Mouse (Mus musculus) midbrain, postnatal 0 days (tissue): Measurements from ENCODE around the gene Etnppl. TPM values are rescaled to one million over a fixed set of nuclear protein-coding genes. Genes with fewer than 3 reads are reported as not detected.

Experiments used
- ATAC-seq: fragments of 200-750 bp; cut with Nextera tagmentation; 2 replicates; pipeline ENCODE4 v1.8.0; 2017; ENCODE audit warnings: moderate number of reproducible peaks, mild to moderate bottlenecking, moderate TSS enrichment, moderate library complexity; ENCODE audit not compliant: low FRiP score
- DNase-seq: peaks from one replicate; pipeline ENCODE4 v3.0.0-alpha.2; 2015; ENCODE audit warnings: low spot score
- H3K27ac ChIP-seq: fragments of 300-500 bp; sonication (generic); 2 replicates; pipeline ENCODE4 v1.5.1; 2014; ENCODE audit warnings: low read depth, mild to moderate bottlenecking, low read length, mixed read lengths
- H3K27me3 ChIP-seq: fragments of 300-500 bp; sonication (generic); 2 replicates; pipeline ENCODE4 v1.6.1; 2014; ENCODE audit warnings: low read length, control low read depth, mixed read lengths; ENCODE audit not compliant: insufficient read depth
- H3K36me3 ChIP-seq: fragments of 300-500 bp; sonication (generic); 2 replicates; pipeline ENCODE4 v1.6.1; 2014; ENCODE audit warnings: low read length, control low read depth, mixed read lengths; ENCODE audit not compliant: insufficient read depth
- H3K4me1 ChIP-seq: fragments of 300-500 bp; sonication (generic); 2 replicates; pipeline ENCODE4 v1.6.1; 2014; ENCODE audit warnings: mild to moderate bottlenecking, control low read depth, antibody characterized with exemption, low read length, mixed read lengths; ENCODE audit not compliant: insufficient read depth
- H3K4me2 ChIP-seq: fragments of 300-500 bp; sonication (generic); 2 replicates; pipeline ENCODE4 v1.6.1; 2014; ENCODE audit warnings: low read depth, mild to moderate bottlenecking, low read length, mixed read lengths; ENCODE audit not compliant: poor library complexity, severe bottlenecking
- H3K4me3 ChIP-seq: fragments of 300-500 bp; sonication (generic); 2 replicates; pipeline ENCODE4 v1.5.1; 2014; ENCODE audit warnings: low read depth, mild to moderate bottlenecking, low read length, moderate library complexity
- H3K9ac ChIP-seq: fragments of 300-500 bp; sonication (generic); replicated peaks from 2 replicates; pipeline ENCODE4 v1.6.1; 2014; ENCODE audit warnings: mild to moderate bottlenecking, low read length, moderate library complexity, mixed read lengths; ENCODE audit not compliant: poor library complexity, severe bottlenecking
- H3K9me3 ChIP-seq: fragments of 300-500 bp; sonication (generic); 2 replicates; pipeline ENCODE4 v1.6.1; 2016; ENCODE audit warnings: low read length, control low read depth
- CTCF ChIP-seq: IDR thresholded peaks from 2 replicates; pipeline ENCODE4 v1.5.1; 2016; ENCODE audit warnings: antibody characterized with exemption, mild to moderate bottlenecking
- WGBS: fragments of 180-500 bp; shearing (Covaris S2); extraction: QIAGEN DNeasy Blood & Tissue Kit; methylation state at CpG from one replicate; pipeline ENCODE4 v1.1.7; 2014; 5-methylcytosine and 5-hydroxymethylcytosine counted together
- polyA plus RNA-seq: library from polyadenylated mRNA; unstranded; fragments of >200 nt; fragmentation: Nextera tagmentation; extraction: Ambion mirVana; gene quantifications from 2 replicates; pipeline ENCODE4 v1.2.1, GENCODE M21; 2015
- total RNA-seq: library from RNA; depleted of rRNA; stranded (reverse); fragments of >200 nt; gene quantifications from 2 replicates; pipeline ENCODE4 v1.2.3, GENCODE M21; 2014; rRNA removed

Gene Etnppl
- total and polyA plus RNA-seq, 2 experiments from 2014 or later, result 0.11 TPM; not detected in 1

GRCm38 (mm10) chr3:130682183-130682582 lies 64.9 kb downstream of the Etnppl start:
- no peak for TF ChIP-seq CTCF
- no peaks in the 10 kb centered on the region for H3K9me3 ChIP-seq
- H3K36me3 ChIP-seq, result no peaks in the 10 kb centered on the region
- H3K9ac ChIP-seq, result no peak overlapping the region
- no peak overlapping the region for H3K27ac ChIP-seq
- WGBS, result 76% methylated on average over 9 of the region's 9 CpGs
- 0 out of 2 replicates have a peak, but pooled peaks cover 3% of the 10 kb centered on the region for H3K27me3 ChIP-seq
- no peak overlapping the region for H3K4me3 ChIP-seq
- H3K4me1 ChIP-seq, result no peaks in the 10 kb centered on the region
- no peak overlapping the region for H3K4me2 ChIP-seq
- ATAC-seq, result no peak
- DNase-seq, result no peak

- H3K4me2 ChIP-seq, result no peak overlapping the region
- no peak for TF ChIP-seq CTCF
- ATAC-seq (no peak), DNase-seq (no peak)
- no peaks in the 10 kb centered on the region for H3K9me3 ChIP-seq
- H3K27me3 ChIP-seq, result 0 out of 2 replicates have a peak, but pooled peaks cover 3% of the 10 kb centered on the region
- WGBS, result 74% methylated on average over 8 of the region's 8 CpGs
- H3K27ac ChIP-seq, result no peak overlapping the region
- H3K9ac ChIP-seq, result no peak overlapping the region
- H3K36me3 ChIP-seq, result no peaks in the 10 kb centered on the region
- H3K4me3 ChIP-seq, result no peak overlapping the region
- H3K4me1 ChIP-seq, result no peaks in the 10 kb centered on the region
These were observed 66.6 kb downstream of the Etnppl start for GRCm38 (mm10) chr3:130683836-130684235.

GRCm38 (mm10) chr3:130684276-130685013 lies 67.2 kb downstream of the Etnppl start:
- no peak overlapping the region for H3K4me3 ChIP-seq
- no peaks in the 10 kb centered on the region for H3K4me1 ChIP-seq
- no peak overlapping the region for H3K4me2 ChIP-seq
- no peaks in the 10 kb centered on the region for H3K36me3 ChIP-seq
- no peak for TF ChIP-seq CTCF
- H3K27me3 ChIP-seq, result 0 out of 2 replicates have a peak, but pooled peaks cover 1% of the 10 kb centered on the region
- H3K9me3 ChIP-seq, result no peaks in the 10 kb centered on the region
- no peak overlapping the region for H3K9ac ChIP-seq
- H3K27ac ChIP-seq, result no peak overlapping the region
- WGBS, result 63% methylated on average over 9 of the region's 9 CpGs
- ATAC-seq (no peak), DNase-seq (no peak)

- TF ChIP-seq CTCF, result no peak
- no peaks in the 10 kb centered on the region for H3K36me3 ChIP-seq
- 89% methylated on average over 8 of the region's 8 CpGs for WGBS
- H3K4me2 ChIP-seq, result no peak overlapping the region
- H3K4me3 ChIP-seq, result no peak overlapping the region
- H3K27ac ChIP-seq, result no peak overlapping the region
- no peak overlapping the region for H3K9ac ChIP-seq
- no peaks in the 10 kb centered on the region for H3K4me1 ChIP-seq
- H3K9me3 ChIP-seq, result no peaks in the 10 kb centered on the region
- ATAC-seq (no peak), DNase-seq (no peak)
- no peaks in the 10 kb centered on the region for H3K27me3 ChIP-seq
These were observed 67.7 kb downstream of the Etnppl start for GRCm38 (mm10) chr3:130685014-130685366.

GRCm38 (mm10) chr3:130687051-130687450 lies 69.8 kb downstream of the Etnppl start:
- WGBS, result 94% methylated on average over 1 of the region's 1 CpGs
- H3K27ac ChIP-seq, result no peak overlapping the region
- ATAC-seq (no peak), DNase-seq (no peak)
- H3K27me3 ChIP-seq, result no peaks in the 10 kb centered on the region
- H3K4me3 ChIP-seq, result no peak overlapping the region
- no peaks in the 10 kb centered on the region for H3K36me3 ChIP-seq
- no peak for TF ChIP-seq CTCF
- H3K4me1 ChIP-seq, result peaks cover 6% of the 10 kb centered on the region; the same call in 1 of the 2 replicates
- no peak overlapping the region for H3K4me2 ChIP-seq
- H3K9ac ChIP-seq, result no peak overlapping the region
- H3K9me3 ChIP-seq, result no peaks in the 10 kb centered on the region

Other genes starting within 250 kb of the Etnppl start
- 99.9 and 111 TPM in 2 replicates for gene Ostc, start 92.0 kb downstream of the Etnppl start, total RNA-seq
- 160 and 170 TPM in 2 replicates for gene Ostc, start 92.0 kb downstream of the Etnppl start, polyA plus RNA-seq
- gene Rpl34, start 113.0 kb downstream of the Etnppl start, total RNA-seq, result 352 and 411 TPM in 2 replicates
- 496 and 514 TPM in 2 replicates for gene Rpl34, start 113.0 kb downstream of the Etnppl start, polyA plus RNA-seq